Mouse (Mus musculus): ENCODE data around the gene Fkbp2.

DNA sequence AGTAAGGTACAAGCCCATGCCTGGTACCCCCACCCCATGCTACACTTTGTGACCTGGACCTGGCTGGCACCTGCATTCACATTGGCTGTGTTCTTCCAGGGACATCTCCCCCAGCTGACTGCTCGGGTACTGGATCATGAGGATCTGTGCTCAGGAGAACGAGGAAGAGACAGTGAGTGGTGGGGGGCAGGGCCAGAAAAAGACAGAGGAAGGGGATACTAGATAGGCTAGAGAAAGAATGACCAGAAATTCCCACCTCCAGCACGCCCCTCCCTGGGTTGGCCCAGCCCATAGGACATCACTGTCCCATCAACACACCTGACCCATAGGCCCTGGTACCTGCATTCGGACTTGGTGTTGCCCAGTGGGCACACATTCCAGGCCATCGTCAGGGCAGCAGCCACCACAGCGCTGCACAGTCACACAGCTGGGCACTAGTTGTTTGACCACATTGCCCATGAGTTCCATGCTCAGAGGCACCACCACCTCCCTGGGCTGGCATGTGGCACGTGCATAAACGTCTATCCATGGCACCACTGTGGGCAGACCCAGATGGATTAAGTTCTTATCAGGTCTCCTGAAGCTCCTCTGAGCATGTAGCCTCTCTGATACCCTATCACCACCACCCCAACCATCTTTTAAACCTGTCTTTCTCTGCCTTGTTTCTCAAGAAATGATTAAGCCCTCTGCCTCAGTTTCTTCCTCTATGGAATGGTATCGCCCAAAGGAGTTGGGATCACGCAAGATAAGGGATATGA is 5.8 kb upstream of the Fkbp2 start:
- TF ChIP-seq CTCF (conservative IDR thresholded peaks at IDR 0.05; ENCODE audit: low read length) (no peak), POU5F1 (IDR thresholded peaks at IDR 0.05; ENCODE audit: borderline replicate concordance, low read length) (no peak)
